Mouse (Mus musculus) c-Kit-positive CD71-negative TER-119-negative erythroid progenitor cells, embryonic 14.5 days (primary cell): ENCODE measurements around the gene Cenpo.
"Not testable (repeated sequence)": the region's sequence is repeated elsewhere in the genome, so short reads cannot be mapped to it uniquely, and the experiment has no call there.

Source experiments
- DNase-seq: peaks from one replicate; pipeline ENCODE4 v3.0.0-alpha.2; 2013; ENCODE audit warnings: low read depth

Cenpo gene

DNA sequence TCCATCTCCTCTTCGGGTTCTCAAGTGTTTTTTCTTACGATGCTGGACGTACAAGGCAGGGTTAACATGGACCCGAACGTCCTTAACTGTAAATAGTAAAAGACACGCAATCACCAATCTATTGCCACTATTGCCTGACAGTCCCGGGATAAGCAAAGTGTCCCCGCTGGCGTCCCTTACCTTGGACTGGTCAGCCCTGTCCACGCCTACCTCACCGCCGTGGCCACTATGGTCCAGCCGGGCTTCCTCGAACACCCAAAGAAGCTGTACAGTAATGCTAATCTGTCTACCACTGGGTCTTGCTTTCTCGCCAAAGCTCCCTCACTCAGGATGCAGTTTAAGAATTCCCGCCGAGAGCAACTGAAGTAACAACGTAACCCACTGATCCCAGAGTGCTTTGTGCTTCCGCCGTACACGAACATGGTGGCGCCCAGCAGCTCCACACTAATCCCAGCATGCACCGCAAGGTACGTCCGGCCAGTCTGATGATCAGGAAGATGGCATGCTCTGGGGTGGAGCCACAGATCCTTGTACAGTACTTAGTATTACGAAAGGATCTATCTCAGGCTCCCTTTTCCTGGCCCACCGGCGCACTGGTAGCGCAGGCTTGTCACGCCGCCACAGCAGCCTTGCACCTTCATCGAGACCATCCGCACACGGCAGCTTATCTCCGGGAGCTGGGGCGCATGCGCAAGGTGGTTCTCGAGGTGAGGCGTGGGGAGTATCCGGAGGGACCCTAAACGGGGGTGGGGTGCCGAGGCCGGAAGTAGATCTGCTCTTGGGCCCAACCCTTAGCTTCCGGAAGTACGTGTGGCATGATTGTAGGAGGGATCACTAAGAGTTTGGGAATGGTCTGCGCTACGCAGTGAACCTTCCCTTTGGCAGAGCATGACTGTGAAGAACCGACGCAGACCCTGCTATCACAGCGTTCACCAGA lies at the start of gene Cenpo, which contains the start of gene Ptrhd1:
TSS of gene Cenpo (minus strand) at position 723 of the 937 bp plus-strand sequence.
TSS of gene Ptrhd1 (plus strand) at position 456 of the 937 bp plus-strand sequence.
- DNase-seq, result peak; percentile 87

DNA sequence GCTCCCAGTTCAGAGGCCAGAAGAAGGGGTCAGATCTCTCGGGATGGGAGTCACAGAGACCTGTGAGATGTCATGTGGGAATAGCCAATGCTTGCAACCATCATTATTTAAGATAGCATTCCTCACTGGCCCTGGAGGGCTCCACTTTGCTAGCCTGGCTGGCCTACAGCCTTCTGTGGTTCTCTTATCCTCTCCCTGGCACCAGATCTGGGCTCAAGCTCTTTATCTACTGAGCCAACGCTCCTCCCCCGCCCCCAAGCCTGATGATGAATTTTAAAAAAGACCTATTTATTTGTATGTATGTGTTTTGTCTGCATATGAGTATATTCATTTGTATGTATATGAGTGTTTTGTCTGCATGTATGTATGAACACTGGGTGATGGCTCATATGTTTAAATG lies 45.8 kb upstream of the Cenpo start:
- DNase-seq, result no peak

DNA sequence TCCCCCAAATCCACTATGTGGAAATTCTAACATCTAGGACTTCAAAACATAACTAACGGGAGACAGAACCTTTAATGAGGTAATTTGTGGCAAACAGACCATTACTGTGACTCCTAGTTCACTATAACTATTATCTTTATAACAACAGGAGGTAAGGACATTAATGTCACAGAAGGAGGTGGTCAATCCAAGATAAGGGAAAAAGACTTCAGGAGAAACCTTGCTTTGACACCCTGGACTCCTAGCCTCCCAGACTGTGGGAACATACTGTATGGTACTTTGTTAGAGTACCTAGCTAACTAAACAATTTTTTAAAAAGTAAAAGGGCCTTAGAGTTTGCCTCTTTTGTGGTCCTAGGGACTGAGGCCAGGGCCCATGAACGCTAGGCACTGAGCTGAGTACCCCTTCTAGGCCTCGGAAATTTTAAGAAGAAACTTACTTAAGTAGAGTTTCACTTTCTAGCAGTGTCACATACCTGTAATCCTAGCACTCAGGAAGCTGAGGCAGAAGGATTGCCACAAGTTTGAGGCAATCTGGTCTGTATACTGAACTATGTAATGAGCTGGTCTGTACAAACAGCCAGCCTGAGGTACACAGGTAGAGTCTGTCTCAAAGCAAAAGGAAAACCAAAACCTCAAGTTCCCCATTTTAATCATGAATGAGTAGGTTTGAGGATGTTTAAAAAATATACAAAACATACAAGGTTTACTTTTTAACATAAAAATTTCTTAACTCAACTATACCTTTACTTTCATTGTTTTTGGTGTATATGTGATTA lies 45.1 kb upstream of the Cenpo start:
- DNase-seq, result no peak

DNA sequence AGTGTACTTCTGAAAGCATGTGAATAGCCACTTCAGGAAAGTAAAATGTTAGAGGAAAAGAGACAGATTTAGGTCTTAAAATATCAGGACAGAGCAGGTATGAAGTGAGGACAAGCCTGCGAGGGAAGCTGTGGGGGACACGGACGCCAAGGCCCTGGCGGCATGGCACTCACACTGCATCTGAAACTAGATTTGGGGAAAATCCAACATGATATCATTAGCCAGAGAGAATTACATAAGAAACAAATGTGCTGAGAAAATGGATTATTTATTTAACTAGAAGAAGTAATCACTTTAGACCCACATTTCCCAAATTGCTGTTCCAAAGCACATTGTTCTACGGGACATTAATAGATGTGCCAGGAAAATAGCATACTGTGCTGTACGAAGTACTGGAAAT lies 37.0 kb upstream of the Cenpo start:
- DNase-seq, result no peak

DNA sequence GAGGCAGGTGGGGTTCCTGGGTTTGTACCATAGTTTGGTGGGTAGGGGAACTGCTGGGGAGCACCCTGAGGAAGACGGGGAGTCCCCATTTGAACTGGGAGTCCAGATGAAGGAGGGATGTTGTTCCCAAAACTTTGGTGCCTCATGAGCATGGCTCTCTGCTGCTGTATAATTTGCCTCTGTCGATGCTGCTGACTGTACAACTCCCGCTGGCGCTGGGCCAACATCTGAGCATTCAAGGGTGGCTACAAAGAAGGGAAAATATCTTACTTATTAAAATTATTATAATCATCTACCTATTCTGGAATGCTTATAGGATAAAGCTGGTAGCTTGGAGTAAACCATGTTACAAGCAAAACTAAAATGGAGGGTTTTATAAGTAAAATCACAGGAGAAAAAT lies 33.7 kb upstream of the Cenpo start:
- DNase-seq, result no peak

DNA sequence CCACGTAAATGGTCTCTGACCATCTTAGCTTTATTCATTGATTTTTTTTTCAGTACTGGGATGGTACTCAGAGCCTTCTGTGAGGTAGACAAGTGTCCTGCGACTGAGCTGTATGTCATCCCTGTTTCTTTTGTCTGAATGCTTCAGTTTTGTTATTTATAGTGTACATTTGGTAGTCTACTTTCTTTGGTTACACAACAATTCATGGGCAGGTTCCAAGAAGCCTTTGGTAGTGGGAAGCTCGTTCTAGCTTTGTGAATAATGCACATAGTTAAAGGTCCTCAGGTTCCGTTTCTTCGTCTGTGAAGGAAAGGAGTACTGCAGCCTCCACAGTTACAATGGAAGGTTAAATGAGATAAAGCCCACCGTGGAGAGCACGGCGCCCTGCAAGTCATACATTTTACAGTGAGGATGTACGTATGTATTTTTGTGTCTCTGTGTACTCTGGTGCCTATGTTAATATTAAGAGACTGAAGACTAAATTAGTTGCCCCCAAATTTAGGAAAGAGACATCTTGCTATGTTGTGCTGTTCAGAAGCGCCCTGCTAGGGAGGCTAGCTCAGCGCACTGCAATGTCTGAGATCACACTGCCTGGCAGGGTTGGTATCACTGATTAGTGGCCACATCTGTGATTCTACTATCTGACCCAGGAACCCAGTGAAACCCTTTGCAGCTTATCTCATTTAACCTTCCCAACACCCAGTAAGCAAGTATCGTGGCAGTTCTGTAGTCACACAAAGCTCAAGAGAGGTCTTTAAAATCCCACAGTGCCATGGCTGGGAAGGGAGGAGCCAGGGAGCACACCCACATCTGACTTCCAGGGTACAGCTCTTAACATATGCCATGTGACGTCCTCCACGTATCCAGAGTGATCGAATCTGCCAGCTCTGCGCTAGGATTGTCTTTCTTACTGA lies 18.9 kb upstream of the Cenpo start:
- DNase-seq, result peak; percentile 28

DNA sequence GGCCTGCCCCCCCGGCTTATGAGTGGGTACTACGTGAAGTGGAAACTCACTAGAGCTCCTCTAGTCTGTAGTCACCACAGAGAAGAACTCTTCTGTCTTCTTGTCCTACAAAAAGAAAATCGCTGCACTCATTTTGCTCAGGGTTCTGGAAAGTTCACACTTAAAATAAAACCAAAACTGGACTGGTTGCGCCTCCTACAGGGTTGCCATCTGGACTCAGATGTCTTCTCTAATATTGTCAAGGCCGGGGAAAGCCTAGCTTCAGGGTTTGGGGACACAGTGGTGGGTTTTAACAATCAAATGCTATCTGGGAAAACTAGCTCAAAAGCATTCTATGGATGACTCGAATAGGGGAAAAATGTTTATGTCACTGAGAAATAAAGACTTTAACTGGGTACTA lies 15.7 kb upstream of the Cenpo start:
- DNase-seq, result no peak

DNA sequence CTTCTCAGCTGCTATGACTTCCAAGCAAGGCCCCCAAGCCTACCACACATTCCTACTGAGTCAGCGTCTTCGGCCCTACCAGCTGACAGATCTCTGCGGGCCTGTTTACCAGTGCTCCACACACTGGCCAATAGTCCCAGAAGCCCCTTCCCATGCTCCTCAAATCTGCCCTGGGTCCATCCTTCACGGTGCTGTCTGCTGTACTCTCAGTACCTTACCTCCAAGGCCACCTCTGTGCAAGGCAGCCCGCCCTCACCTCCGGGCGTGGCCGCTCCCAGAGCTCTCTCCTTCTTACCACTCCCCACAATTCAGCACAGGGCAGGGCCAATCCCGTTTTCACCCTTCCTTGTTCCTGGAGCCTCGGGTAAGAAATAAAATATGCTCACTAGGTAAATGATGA lies 11.6 kb upstream of the Cenpo start:
- DNase-seq, result no peak

DNA sequence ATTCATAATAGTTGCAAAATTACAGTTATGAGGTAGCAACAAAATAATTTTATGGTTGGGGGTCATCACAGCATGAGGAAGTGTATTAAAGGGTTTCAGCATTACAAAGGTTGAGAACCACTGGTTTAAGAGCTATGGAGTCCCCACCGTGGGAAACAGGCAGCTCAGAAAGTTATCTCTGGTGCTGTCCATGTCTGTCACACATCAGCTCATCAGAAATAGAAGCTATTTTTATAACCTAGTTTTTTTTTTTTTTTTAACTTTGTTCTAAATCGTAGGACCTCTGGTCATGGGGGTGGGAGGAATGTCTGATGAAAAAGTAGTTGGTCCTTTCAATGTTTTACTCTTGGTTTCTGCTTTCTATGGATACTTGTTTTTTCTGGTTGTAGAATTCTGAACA lies 9.7 kb upstream of the Cenpo start:
- DNase-seq, result no peak

DNA sequence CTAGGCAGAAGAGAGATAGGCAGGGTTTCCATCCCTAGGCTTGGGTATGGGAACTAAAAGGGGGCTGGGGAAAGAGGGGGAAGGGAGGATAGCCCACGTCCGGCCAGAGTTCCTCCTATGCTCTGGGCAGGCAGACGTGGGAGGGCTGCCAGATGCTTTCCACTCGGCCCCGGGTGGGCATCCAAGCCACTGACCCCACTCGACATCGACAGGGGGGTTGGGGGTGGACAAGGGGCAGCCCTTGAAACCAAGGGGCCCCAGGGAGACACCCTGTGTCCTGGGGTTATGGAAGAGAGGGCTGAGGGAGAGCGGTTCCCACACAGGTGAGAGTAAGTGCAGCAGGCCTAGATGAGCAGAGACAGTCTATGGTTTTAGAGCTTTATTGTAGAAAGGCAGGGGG lies 6.2 kb upstream of the Cenpo start:
- not testable (repeated sequence) for DNase-seq

DNA sequence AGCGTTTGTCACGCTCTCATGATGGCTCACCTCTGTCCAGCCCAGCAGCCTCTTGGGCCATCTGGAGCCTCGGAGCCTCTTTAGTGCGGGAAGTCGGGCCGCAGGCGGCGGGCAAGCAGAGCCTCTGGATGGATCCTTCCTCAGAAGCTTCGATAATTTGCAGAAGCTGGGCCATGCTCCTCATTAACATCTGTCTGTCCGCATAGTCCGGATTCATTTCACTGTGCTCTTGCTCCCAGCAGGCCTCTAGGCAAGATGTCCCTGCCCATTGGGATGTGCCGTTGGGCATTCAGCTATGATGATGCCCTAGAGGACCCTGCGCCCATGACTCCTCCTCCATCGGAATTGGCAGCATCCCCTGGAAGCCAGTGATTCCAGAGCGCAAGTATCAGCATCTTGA lies 3.4 kb upstream of the Cenpo start:
- no peak for DNase-seq

DNA sequence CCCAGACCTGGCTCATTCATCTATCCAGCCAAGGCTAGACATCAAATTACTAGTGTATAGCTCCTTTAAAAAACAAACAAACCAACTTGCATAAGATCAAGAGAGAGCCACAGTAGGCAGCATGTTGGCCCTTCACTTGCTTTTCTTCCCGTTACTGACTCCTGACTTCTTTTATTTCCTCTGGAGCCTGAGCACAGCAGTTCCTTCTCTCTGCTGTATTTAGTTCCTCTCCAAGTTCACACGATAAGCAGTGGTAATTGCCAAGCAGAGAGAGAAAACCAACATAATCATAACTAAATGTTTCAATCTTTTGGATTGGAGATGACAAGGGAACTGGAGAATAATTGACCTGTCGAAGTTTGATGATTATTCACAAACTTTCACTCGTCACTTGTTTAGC lies 1.3 kb downstream of the Cenpo start:
- DNase-seq, result no peak

DNA sequence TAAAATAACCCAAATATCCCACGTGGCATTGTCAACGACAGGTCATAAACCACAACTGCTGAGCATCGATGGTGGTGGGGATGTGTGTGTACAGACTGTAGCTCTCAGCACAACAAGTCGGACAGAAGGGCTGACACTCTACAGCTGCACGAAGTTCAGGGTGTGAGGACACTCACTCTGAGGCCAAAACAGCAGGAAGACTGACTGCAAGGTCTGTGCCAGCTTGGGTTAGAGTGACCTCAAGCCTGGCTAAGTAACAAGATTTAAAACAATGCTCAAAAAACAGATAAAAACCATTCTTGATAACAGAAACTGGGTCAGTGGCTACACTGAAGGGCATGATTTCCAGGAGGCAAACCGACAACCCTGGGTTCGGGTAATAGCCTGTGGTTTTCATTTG lies 3.9 kb downstream of the Cenpo start:
- no peak for DNase-seq

DNA sequence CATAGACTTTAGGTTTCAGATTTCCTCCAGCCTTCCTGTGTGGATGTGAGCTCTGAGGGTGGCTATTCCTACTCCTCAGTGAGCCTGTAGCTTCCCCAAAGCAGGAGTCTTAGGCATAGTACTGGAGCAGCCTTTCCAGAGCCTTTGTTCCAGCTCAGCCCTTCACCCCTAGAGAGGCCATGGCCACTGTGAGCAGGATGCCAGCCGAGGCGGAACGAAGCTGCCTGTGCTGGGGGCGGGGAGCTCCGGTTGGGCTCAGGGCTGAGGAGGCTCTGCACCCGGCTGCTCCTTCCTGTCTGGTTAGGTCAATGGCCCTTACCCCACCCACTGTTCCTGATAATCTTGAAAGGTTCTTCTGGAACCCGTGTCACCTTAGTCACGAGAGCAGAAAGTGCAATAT lies 21.2 kb downstream of the Cenpo start:
- no peak for DNase-seq

DNA sequence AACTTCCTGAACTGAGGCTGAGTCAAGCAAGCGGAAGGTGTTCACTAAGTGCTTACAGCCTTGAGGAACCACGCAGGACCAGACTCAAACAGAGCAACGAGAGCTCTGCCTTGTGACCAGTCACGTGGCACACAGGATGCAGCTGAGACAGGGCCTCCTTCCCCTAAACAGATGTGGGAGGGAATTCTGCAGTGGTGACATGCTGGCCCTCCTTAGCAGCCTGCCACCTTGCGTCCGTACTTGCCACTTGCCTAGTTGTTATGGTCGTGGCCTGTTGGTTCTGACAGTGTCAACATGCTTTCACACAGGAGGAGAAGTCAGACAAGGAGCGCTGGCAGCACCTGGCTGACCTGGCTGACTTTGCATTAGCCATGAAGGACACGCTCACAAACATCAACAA lies 22.9 kb downstream of the Cenpo start:
- DNase-seq, result no peak

DNA sequence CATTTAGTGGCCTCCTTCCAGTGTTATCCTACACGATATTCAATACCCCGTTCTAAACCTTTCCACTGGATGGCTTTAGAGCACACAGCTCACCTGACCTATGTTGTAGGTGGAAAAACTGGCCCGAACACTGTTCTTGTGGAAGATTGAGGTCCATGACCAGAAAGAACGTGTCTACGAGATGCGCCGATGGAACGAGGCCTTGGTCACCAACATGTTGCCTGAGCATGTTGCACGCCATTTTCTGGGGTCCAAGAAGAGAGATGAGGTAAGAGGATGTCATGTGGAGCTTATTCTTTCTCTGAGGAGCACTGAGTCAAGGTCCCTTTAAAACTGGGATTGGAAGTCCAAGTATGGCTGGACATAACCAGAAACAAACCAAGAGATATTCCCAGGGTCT lies 24.9 kb downstream of the Cenpo start:
- no peak for DNase-seq

DNA sequence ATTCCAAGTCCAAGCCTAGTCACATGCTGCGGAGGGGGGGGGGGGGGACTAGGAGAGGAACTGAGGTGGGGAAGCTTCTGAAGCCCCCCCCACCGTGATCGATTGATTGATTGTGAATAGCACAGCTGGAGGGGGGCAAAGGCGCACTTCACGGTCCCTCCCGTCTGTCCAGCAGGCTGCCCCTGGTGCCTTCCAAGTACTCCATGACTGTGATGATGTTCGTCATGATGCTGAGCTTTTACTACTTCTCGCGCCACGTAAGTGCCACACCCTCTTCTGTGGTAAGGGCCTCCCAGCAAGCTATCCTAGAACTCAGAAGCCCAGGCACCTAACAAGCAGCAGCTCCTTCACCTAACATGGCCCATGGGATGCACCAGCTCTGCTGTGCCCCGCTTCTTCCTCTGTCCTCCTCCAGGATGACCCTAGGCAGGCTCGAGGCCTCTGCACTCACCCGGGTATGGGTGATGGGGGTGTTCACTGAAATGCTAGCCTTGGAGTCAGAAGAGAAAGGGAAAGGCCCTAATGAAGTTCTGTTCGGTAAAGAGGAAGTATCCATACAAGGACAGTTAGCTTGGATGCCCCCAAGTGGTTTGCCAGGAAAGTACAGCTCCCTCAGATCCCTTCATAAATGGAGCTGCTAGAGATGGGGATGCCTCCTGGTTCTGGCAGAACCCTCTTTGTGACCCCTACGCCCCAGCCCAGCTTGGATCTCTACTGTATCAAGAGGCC lies 25.5 kb downstream of the Cenpo start:
- DNase-seq, result peak; percentile 56

DNA sequence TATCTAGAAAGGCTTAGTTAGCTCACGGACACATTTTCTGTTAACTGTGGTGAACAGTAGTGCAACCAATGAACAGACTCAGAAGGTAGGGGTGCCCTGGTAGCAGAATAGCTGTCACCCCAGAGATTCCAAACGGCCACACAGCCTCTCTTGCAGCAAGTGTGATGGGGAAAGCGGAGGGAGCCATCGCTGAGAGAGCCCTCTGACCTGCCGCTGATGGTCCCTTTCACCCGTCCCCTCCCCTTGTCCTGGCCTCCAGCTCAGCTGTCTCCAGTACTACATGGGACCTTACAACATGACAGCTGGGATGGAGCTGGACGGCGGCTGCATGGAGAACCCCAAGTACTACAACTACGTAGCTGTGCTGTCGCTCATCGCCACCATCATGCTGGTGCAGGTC lies 28.0 kb downstream of the Cenpo start:
- DNase-seq, result no peak

DNA sequence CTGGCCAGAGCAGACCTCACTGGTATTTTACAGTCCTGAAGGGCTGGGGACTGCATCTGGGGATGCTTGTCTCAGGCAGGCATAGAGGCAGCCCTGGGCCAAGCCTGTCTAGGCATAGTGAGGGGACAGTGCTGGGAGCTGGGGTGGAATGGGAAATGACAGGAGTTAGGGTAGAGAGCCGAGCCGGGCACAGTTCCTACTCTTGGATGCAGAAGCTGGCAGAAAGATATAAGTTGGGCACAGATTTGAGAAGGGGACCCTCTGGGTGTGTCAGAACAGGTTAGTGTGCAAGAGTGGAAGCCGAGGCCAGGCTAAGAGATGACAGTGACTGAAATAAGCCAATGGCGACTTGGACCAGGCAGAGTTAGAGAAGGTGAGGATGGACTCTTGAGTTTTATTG lies 31.9 kb downstream of the Cenpo start:
- no peak for DNase-seq

DNA sequence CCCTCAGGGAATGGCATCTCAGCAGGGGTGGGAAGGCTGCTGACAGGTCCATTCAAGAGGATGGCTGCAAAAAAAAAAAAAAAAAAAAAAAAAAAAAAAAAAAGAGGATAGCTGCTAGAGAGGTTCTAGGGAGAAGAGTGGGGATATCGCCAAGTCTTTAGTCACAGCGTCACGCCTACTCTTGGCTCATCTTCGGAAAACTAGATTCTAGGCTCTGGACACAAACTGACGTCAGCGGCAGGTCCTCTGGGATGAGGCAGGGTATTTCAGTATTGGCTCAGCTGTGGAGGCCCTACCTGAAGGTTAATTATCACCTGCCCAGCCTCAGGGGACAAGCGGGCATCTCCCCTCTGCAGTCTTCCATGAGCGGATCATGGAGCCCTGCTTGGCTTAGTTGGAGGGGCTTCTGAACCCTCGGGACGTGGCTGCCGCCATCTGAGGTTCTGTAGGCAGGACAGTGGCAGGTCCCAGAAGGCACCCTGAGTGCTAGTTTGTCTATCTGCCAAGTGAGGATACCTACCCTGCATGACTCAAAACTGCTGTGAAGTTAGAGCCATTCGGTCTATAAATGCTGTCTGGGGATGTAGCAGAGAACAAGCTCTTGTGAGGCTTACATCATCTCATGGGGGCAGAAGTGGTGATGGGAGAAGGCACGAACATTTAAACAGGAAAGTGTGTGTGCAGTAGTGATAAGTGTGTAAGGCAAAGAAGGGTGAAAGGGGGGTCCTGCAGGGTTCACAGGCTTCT lies 32.5 kb downstream of the Cenpo start:
- DNase-seq, result no peak

DNA sequence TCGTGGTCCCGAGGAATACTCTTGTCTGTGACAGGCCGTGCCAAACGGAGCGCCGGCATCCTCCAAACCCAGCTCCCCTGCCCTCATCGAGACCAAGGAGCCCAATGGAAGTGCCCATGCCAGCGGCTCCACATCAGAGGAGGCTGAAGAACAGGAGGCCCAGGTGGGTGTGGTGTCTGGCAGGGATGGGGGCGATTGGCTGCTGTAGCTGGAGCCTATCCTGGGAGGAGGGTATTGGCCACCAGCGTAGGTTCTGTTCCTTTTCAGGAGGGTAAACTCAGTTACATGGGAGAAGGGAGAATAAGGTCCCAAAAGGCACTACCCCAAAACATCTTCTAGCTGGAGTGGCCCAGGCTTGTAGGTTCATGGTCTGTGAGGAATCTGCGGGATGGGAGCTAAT lies 34.8 kb downstream of the Cenpo start:
- no peak for DNase-seq
